Mouse (Mus musculus) stomach, embryonic 16.5 days (tissue): Measurements from ENCODE around the gene Abt1. TPM values are rescaled to one million over a fixed set of nuclear protein-coding genes. Genes with fewer than 3 reads are reported as not detected.

Source experiments
- ATAC-seq: fragments of 200-750 bp; cut with Nextera tagmentation; 2 replicates; pipeline ENCODE4 v1.8.0; 2017; ENCODE audit warnings: moderate number of reproducible peaks, moderate TSS enrichment; ENCODE audit not compliant: insufficient read depth, low FRiP score
- H3K27ac ChIP-seq: fragments of 300-500 bp; sonication (generic); 2 replicates; pipeline ENCODE4 v1.5.1; 2014; ENCODE audit warnings: low read length
- H3K27me3 ChIP-seq: fragments of 300-500 bp; sonication (generic); 2 replicates; pipeline ENCODE4 v1.6.1; 2014; ENCODE audit warnings: low read length, control low read depth, mixed read lengths; ENCODE audit not compliant: control insufficient read depth, insufficient read depth
- H3K36me3 ChIP-seq: fragments of 300-500 bp; sonication (generic); 2 replicates; pipeline ENCODE4 v1.6.1; 2014; ENCODE audit warnings: low read length; ENCODE audit not compliant: control insufficient read depth, insufficient read depth
- H3K4me1 ChIP-seq: fragments of 300-500 bp; sonication (generic); 2 replicates; pipeline ENCODE4 v1.6.1; 2014; ENCODE audit warnings: low read length, control low read depth, mixed read lengths; ENCODE audit not compliant: control insufficient read depth, insufficient read depth
- H3K4me2 ChIP-seq: fragments of 300-500 bp; sonication (generic); 2 replicates; pipeline ENCODE4 v1.6.1; 2014; ENCODE audit warnings: low read depth, low read length, mixed read lengths
- H3K4me3 ChIP-seq: fragments of 300-500 bp; sonication (generic); replicated peaks from 2 replicates; pipeline ENCODE4 v1.5.1; 2014; ENCODE audit warnings: mild to moderate bottlenecking, low read length
- H3K9ac ChIP-seq: fragments of 300-500 bp; sonication (generic); 2 replicates; pipeline ENCODE4 v1.6.1; 2014; ENCODE audit warnings: low read length
- H3K9me3 ChIP-seq: fragments of 300-500 bp; sonication (generic); replicated peaks from 2 replicates; pipeline ENCODE4 v1.6.1; 2016; ENCODE audit warnings: low read length, control low read depth; ENCODE audit not compliant: control insufficient read depth
- WGBS: fragments of 180-500 bp; shearing (Covaris S2); extraction: QIAGEN DNeasy Blood & Tissue Kit; methylation state at CpG from one replicate; pipeline ENCODE4 v1.1.7; 2014; 5-methylcytosine and 5-hydroxymethylcytosine counted together
- polyA plus RNA-seq: library from polyadenylated mRNA; unstranded; fragments of >200 nt; fragmentation: Nextera tagmentation; extraction: Ambion mirVana; gene quantifications from 2 replicates; pipeline ENCODE4 v1.2.1, GENCODE M21; 2015

Abt1 gene
- polyA plus RNA-seq, 1 experiment from 2014 or later: 11.4 TPM

GRCm38 (mm10) chr13:23435676-23436075 is 12.0 kb upstream of the Abt1 start:
- peaks cover 10% of the 10 kb centered on the region for H3K4me1 ChIP-seq
- ATAC-seq: no peak
- H3K4me3 ChIP-seq: peak overlapping the region; percentile 58
- WGBS: 3% methylated on average over 12 of the region's 12 CpGs
- peak overlapping the region; percentile 27; the same call in 1 of the 2 replicates for H3K27ac ChIP-seq
- no peaks in the 10 kb centered on the region for H3K9me3 ChIP-seq
- H3K4me2 ChIP-seq: peak overlapping the region; percentile 74
- no peaks in the 10 kb centered on the region for H3K27me3 ChIP-seq
- H3K9ac ChIP-seq: peak overlapping the region; percentile 70
- H3K36me3 ChIP-seq: no peaks in the 10 kb centered on the region

- Histone ChIP-seq H3K9ac (peak overlapping the region; percentile 70; the same call in 1 of the 2 replicates), H3K4me1 (peaks cover 10% of the 10 kb centered on the region), H3K4me3 (peak overlapping the region; percentile 58), H3K9me3 (no peaks in the 10 kb centered on the region), H3K27ac (no peak overlapping the region), H3K4me2 (peak overlapping the region; percentile 74), H3K36me3 (no peaks in the 10 kb centered on the region), H3K27me3 (no peaks in the 10 kb centered on the region)
- no peak for ATAC-seq
- WGBS: 15% methylated on average over 4 of the region's 4 CpGs
Observed at GRCm38 (mm10) chr13:23435241-23435640, 11.6 kb upstream of the Abt1 start.

- peak overlapping the region; percentile 29 for H3K4me2 ChIP-seq
- H3K9me3 ChIP-seq: no peaks in the 10 kb centered on the region
- 0 out of 2 replicates have a peak overlapping the region, but pooled peaks have one; percentile 5 for H3K4me3 ChIP-seq
- H3K36me3 ChIP-seq: no peaks in the 10 kb centered on the region
- peak overlapping the region; percentile 12; the same call in 1 of the 2 replicates for H3K9ac ChIP-seq
- H3K27ac ChIP-seq: no peak overlapping the region
- no peak for ATAC-seq
- WGBS: 31% methylated on average over 7 of the region's 7 CpGs
- H3K27me3 ChIP-seq: no peaks in the 10 kb centered on the region
- peaks cover 14% of the 10 kb centered on the region for H3K4me1 ChIP-seq
Observed at GRCm38 (mm10) chr13:23434426-23434825, 10.8 kb upstream of the Abt1 start.

- H3K9ac ChIP-seq: no peak overlapping the region
- H3K27ac ChIP-seq: no peak overlapping the region
- no peaks in the 10 kb centered on the region for H3K27me3 ChIP-seq
- no peaks in the 10 kb centered on the region for H3K9me3 ChIP-seq
- no peak overlapping the region for H3K4me2 ChIP-seq
- ATAC-seq: no peak
- 62% methylated on average over 5 of the region's 5 CpGs for WGBS
- H3K36me3 ChIP-seq: no peaks in the 10 kb centered on the region
- H3K4me3 ChIP-seq: no peak overlapping the region
- H3K4me1 ChIP-seq: peaks cover 14% of the 10 kb centered on the region
Observed at GRCm38 (mm10) chr13:23433801-23434200, 10.1 kb upstream of the Abt1 start.

GRCm38 (mm10) chr13:23433206-23433605 is 9.5 kb upstream of the Abt1 start:
- peaks cover 13% of the 10 kb centered on the region for H3K4me1 ChIP-seq
- peak overlapping the region; percentile 68 for H3K4me3 ChIP-seq
- H3K36me3 ChIP-seq: no peaks in the 10 kb centered on the region
- H3K9ac ChIP-seq: peak overlapping the region; percentile 61; the same call in 1 of the 2 replicates
- no peaks in the 10 kb centered on the region for H3K9me3 ChIP-seq
- H3K27ac ChIP-seq: peak overlapping the region; percentile 43
- WGBS: 8% methylated on average over 5 of the region's 5 CpGs
- H3K4me2 ChIP-seq: peak overlapping the region; percentile 80
- ATAC-seq: no peak
- H3K27me3 ChIP-seq: no peaks in the 10 kb centered on the region

- Histone ChIP-seq H3K4me3 (peak overlapping the region; percentile 68), H3K9me3 (no peaks in the 10 kb centered on the region), H3K4me1 (peaks cover 13% of the 10 kb centered on the region), H3K9ac (peak overlapping the region; percentile 61), H3K27me3 (no peaks in the 10 kb centered on the region), H3K4me2 (peak overlapping the region; percentile 80), H3K27ac (peak overlapping the region; percentile 74), H3K36me3 (no peaks in the 10 kb centered on the region)
- under 1% methylated on average over 28 of the region's 28 CpGs for WGBS
- peak; percentile 93 for ATAC-seq
Observed at GRCm38 (mm10) chr13:23432562-23433201, 9.0 kb upstream of the Abt1 start.

GRCm38 (mm10) chr13:23431351-23431771 is 7.7 kb upstream of the Abt1 start:
- Histone ChIP-seq H3K4me2 (peak overlapping the region; percentile 80), H3K27ac (peak overlapping the region; percentile 83), H3K9me3 (no peaks in the 10 kb centered on the region), H3K4me1 (peaks cover 13% of the 10 kb centered on the region), H3K4me3 (peak overlapping the region; percentile 68), H3K27me3 (no peaks in the 10 kb centered on the region), H3K36me3 (no peaks in the 10 kb centered on the region), H3K9ac (peak overlapping the region; percentile 79)
- ATAC-seq: peak; percentile 79
- WGBS: under 1% methylated on average over 15 of the region's 15 CpGs

- Histone ChIP-seq H3K27ac (peak overlapping the region; percentile 83), H3K36me3 (no peaks in the 10 kb centered on the region), H3K9me3 (no peaks in the 10 kb centered on the region), H3K4me2 (peak overlapping the region; percentile 80), H3K27me3 (no peaks in the 10 kb centered on the region), H3K9ac (peak overlapping the region; percentile 79), H3K4me3 (peak overlapping the region; percentile 68), H3K4me1 (peaks cover 12% of the 10 kb centered on the region)
- WGBS: under 1% methylated on average over 17 of the region's 17 CpGs
- ATAC-seq: peak; percentile 64
Observed at GRCm38 (mm10) chr13:23430734-23431133, 7.1 kb upstream of the Abt1 start.

GRCm38 (mm10) chr13:23429771-23430380 is 6.2 kb upstream of the Abt1 start:
- H3K27me3 ChIP-seq: no peaks in the 10 kb centered on the region
- H3K36me3 ChIP-seq: no peaks in the 10 kb centered on the region
- H3K27ac ChIP-seq: peak overlapping the region; percentile 83
- H3K9me3 ChIP-seq: no peaks in the 10 kb centered on the region
- peaks cover 12% of the 10 kb centered on the region for H3K4me1 ChIP-seq
- no peak for ATAC-seq
- peak overlapping the region; percentile 80 for H3K4me2 ChIP-seq
- 28% methylated on average over 10 of the region's 10 CpGs for WGBS
- peak overlapping the region; percentile 68 for H3K4me3 ChIP-seq
- H3K9ac ChIP-seq: peak overlapping the region; percentile 79
